Mouse (Mus musculus) hindbrain, embryonic 13.5 days (tissue): ENCODE data around the gene Bmp5. TPM values are rescaled to one million over a fixed set of nuclear protein-coding genes. Genes with fewer than 3 reads are reported as not detected.
A peak's percentile ranks its signal among the peaks of the same experiment; 100 is the strongest.

ENCODE experiments used
- ATAC-seq: fragments of 200-750 bp; cut with Nextera tagmentation; 2 replicates; pipeline ENCODE4 v1.8.0; 2017; ENCODE audit warnings: moderate TSS enrichment; ENCODE audit not compliant: low FRiP score
- H3K27ac ChIP-seq: fragments of 300-500 bp; sonication (generic); 2 replicates; pipeline ENCODE4 v1.5.1; 2015; ENCODE audit warnings: inconsistent platforms, mild to moderate bottlenecking, moderate library complexity
- H3K27me3 ChIP-seq: fragments of 300-500 bp; sonication (generic); 2 replicates; pipeline ENCODE4 v1.6.1; 2015; ENCODE audit warnings: mild to moderate bottlenecking, inconsistent platforms
- H3K36me3 ChIP-seq: fragments of 300-500 bp; sonication (generic); 2 replicates; pipeline ENCODE4 v1.6.1; 2015; ENCODE audit warnings: mild to moderate bottlenecking, inconsistent platforms
- H3K4me1 ChIP-seq: fragments of 300-500 bp; sonication (generic); replicated peaks from 2 replicates; pipeline ENCODE4 v1.6.1; 2015; ENCODE audit warnings: inconsistent platforms
- H3K4me2 ChIP-seq: fragments of 300-500 bp; sonication (generic); 2 replicates; pipeline ENCODE4 v1.6.1; 2015; ENCODE audit warnings: inconsistent platforms, mild to moderate bottlenecking, moderate library complexity
- H3K4me3 ChIP-seq: fragments of 300-500 bp; sonication (generic); 2 replicates; pipeline ENCODE4 v1.5.1; 2015; ENCODE audit warnings: mild to moderate bottlenecking, inconsistent platforms
- H3K9ac ChIP-seq: fragments of 300-500 bp; sonication (generic); 2 replicates; pipeline ENCODE4 v1.6.1; 2015; ENCODE audit warnings: mild to moderate bottlenecking, inconsistent platforms
- H3K9me3 ChIP-seq: fragments of 300-500 bp; sonication (generic); 2 replicates; pipeline ENCODE4 v1.6.1; 2016; ENCODE audit warnings: inconsistent platforms
- WGBS: fragments of 180-500 bp; shearing (Covaris S2); methylation state at CpG from one replicate; pipeline ENCODE4 v1.1.7; 2015; 5-methylcytosine and 5-hydroxymethylcytosine counted together
- polyA plus RNA-seq: library from polyadenylated mRNA; unstranded; fragments of >200 nt; fragmentation: Nextera tagmentation; extraction: Ambion mirVana; gene quantifications from 2 replicates; pipeline ENCODE4 v1.2.1, GENCODE M21; 2015

Bmp5 gene
- polyA plus RNA-seq = 4.2 and 4.9 TPM in 2 replicates

GRCm38 (mm10) chr9:75775129-75775845, at the start of gene Bmp5:
TSS of gene Bmp5 (plus strand) at chr9:75775364.
- H3K4me3 ChIP-seq = peak within 1 kb of the TSS; percentile 2; the same call in 1 of the 2 replicates
- WGBS = 35% methylated on average over 7 of the region's 7 CpGs

DNA sequence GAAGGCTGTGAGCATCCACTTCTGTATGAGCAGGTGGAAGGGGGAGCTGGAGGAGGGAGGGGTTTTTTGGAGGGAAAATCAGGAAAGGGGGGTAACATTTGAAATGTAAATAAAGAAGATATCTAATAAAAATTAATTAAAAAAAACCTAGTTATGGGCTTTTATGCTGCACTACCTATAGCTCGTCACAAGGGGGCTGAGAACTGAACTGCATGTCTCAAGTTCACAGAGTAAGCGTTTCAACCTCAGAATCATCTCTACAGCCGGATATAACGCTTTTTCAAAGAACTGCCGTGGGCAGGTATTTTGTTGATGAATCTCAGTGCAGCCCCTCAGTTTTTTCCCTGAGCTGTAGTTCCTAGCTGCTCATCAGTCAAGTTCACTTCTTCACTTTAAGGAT, 15.1 kb upstream of the Bmp5 start:
- Histone ChIP-seq H3K9me3 (no peaks in the 10 kb centered on the region), H3K4me2 (no peak overlapping the region), H3K4me1 (no peaks in the 10 kb centered on the region), H3K27me3 (no peaks in the 10 kb centered on the region), H3K27ac (no peak overlapping the region), H3K9ac (no peak overlapping the region), H3K4me3 (no peak overlapping the region), H3K36me3 (no peaks in the 10 kb centered on the region)
- WGBS = 35% methylated on average over 5 of the region's 5 CpGs
- no peak for ATAC-seq

More at GRCm38 (mm10) chr9:75775129-75775845, at the start of gene Bmp5:
- no peaks in the 10 kb centered on the region for H3K4me1 ChIP-seq
- no peaks in the 10 kb centered on the region for H3K9me3 ChIP-seq
- H3K36me3 ChIP-seq = no peaks in the 10 kb centered on the region
- no peaks in the 10 kb centered on the region for H3K27me3 ChIP-seq
- no peak within 1 kb of the TSS for H3K27ac ChIP-seq
- no peak within 1 kb of the TSS for H3K4me2 ChIP-seq
- H3K9ac ChIP-seq = no peak within 1 kb of the TSS
- ATAC-seq = no peak

DNA sequence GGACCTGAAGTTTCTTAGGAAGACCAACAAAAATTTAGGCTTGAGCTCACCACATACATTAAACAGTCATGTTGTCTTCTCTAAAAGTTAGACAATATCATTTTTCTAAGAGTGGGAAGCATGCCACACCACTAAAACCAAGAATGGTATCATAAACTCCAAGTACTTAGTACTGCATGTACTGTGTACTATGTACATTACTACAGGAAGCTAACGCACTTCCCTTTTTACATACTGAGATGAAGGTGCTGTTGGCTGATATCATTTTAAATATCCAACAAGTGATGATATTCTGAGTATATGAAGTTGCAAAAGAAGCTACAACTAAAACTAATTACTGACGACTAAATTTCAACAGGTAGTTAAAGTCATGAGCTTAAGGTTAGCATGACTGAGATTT, 13.6 kb upstream of the Bmp5 start:
- Histone ChIP-seq H3K27ac (no peak overlapping the region), H3K4me1 (no peaks in the 10 kb centered on the region), H3K27me3 (no peaks in the 10 kb centered on the region), H3K36me3 (no peaks in the 10 kb centered on the region), H3K9me3 (no peaks in the 10 kb centered on the region), H3K4me2 (no peak overlapping the region), H3K4me3 (no peak overlapping the region), H3K9ac (no peak overlapping the region)
- no peak for ATAC-seq
- 95% methylated on average over 2 of the region's 2 CpGs for WGBS

DNA sequence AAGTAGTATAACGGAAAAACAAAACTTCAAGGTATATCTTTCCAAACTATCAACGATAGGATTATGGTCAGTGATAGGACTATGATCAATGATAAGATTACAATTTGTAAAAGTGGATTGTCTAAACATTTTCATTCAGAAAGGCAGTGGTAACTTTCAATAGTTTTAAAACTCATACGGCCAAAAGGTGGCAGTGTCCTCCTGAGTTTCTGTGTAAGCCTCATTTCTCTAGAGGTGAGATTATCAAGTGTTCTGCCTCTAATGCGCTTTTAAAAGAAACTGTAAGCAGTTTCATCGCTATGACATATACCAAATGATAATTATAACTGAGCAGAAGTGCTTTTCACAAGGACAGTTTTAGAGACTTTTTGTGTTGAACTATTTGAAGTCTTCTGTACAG, 12.7 kb upstream of the Bmp5 start:
- 40% methylated on average over 5 of the region's 5 CpGs for WGBS
- Histone ChIP-seq H3K9me3 (no peaks in the 10 kb centered on the region), H3K36me3 (no peaks in the 10 kb centered on the region), H3K27me3 (no peaks in the 10 kb centered on the region), H3K4me1 (no peaks in the 10 kb centered on the region), H3K4me3 (no peak overlapping the region), H3K27ac (no peak overlapping the region), H3K9ac (no peak overlapping the region), H3K4me2 (no peak overlapping the region)
- no peak for ATAC-seq

GRCm38 (mm10) chr9:75764792-75765191, 10.4 kb upstream of the Bmp5 start:
- no peak overlapping the region for H3K4me3 ChIP-seq
- H3K27ac ChIP-seq = no peak overlapping the region
- H3K27me3 ChIP-seq = no peaks in the 10 kb centered on the region
- H3K4me2 ChIP-seq = no peak overlapping the region
- no peaks in the 10 kb centered on the region for H3K9me3 ChIP-seq
- ATAC-seq = no peak
- no peaks in the 10 kb centered on the region for H3K36me3 ChIP-seq
- H3K9ac ChIP-seq = no peak overlapping the region
- WGBS = 92% methylated on average over 7 of the region's 7 CpGs
- H3K4me1 ChIP-seq = no peaks in the 10 kb centered on the region

DNA sequence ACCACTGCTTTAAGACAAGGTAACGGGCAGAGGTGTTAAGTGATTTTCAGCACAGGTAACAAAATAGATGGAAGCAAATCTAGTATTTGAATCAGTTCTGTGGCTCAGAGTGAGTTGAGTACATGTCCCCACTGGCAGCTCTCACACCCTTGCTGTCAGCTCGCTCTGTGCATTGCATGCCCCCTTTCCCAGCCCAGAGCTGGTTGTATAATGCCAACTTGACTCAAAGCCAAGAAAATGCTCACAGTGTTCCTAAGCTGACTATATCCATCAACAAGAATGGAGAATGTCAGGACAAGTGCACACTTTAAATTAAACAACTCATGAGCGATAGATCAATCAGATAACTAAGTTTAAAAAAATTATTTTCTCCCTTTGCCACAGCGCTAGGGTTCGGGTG, 8.6 kb upstream of the Bmp5 start:
- no peak overlapping the region for H3K9ac ChIP-seq
- 88% methylated on average over 5 of the region's 5 CpGs for WGBS
- no peak overlapping the region for H3K27ac ChIP-seq
- ATAC-seq = no peak
- H3K4me1 ChIP-seq = no peaks in the 10 kb centered on the region
- no peak overlapping the region for H3K4me2 ChIP-seq
- H3K27me3 ChIP-seq = no peaks in the 10 kb centered on the region
- no peaks in the 10 kb centered on the region for H3K36me3 ChIP-seq
- H3K4me3 ChIP-seq = no peak overlapping the region
- H3K9me3 ChIP-seq = no peaks in the 10 kb centered on the region

DNA sequence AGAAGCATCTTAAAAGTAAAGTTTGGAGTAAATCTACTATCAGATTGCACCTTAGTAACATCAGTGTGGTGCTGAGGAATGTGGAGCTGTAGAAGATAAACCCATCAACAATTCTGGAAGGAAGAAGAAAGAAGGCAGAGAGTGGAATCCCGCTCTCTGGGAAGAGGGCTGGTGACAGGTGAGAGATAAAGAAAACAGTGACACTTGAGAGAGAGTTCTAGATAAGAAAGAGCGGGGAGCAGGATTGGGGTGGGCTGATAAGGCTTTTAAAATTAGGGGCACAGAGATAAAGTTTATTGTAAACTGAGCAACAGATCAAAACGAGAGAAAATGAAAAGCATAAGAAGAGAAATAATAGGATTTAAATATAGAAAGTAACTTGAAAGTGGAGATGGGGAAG, 6.1 kb upstream of the Bmp5 start:
- Histone ChIP-seq H3K27me3 (no peaks in the 10 kb centered on the region), H3K4me1 (no peaks in the 10 kb centered on the region), H3K9ac (no peak overlapping the region), H3K4me2 (no peak overlapping the region), H3K9me3 (no peaks in the 10 kb centered on the region), H3K4me3 (no peak overlapping the region), H3K27ac (no peak overlapping the region), H3K36me3 (no peaks in the 10 kb centered on the region)
- 75% methylated on average over 3 of the region's 3 CpGs for WGBS
- ATAC-seq = no peak

GRCm38 (mm10) chr9:75776153-75776552, 989 bp downstream of the Bmp5 start:
- Histone ChIP-seq H3K36me3 (no peaks in the 10 kb centered on the region), H3K4me1 (0 out of 2 replicates have a peak, but pooled peaks cover 4% of the 10 kb centered on the region), H3K9me3 (no peaks in the 10 kb centered on the region), H3K4me2 (no peak overlapping the region), H3K27me3 (no peaks in the 10 kb centered on the region), H3K4me3 (peak overlapping the region; percentile 2; the same call in 1 of the 2 replicates), H3K27ac (no peak overlapping the region), H3K9ac (no peak overlapping the region)
- no peak for ATAC-seq
- WGBS = 60% methylated on average over 7 of the region's 7 CpGs

GRCm38 (mm10) chr9:75778762-75779346, 3.7 kb downstream of the Bmp5 start:
- Histone ChIP-seq H3K36me3 (no peaks in the 10 kb centered on the region), H3K9me3 (no peaks in the 10 kb centered on the region), H3K9ac (no peak overlapping the region), H3K27me3 (no peaks in the 10 kb centered on the region), H3K4me1 (peaks cover 8% of the 10 kb centered on the region; the same call in 1 of the 2 replicates), H3K4me3 (no peak overlapping the region), H3K4me2 (no peak overlapping the region), H3K27ac (no peak overlapping the region)
- no peak for ATAC-seq
- 76% methylated on average over 9 of the region's 9 CpGs for WGBS

- no peak overlapping the region for H3K4me3 ChIP-seq
- H3K4me2 ChIP-seq = no peak overlapping the region
- no peak for ATAC-seq
- 32% methylated on average over 5 of the region's 5 CpGs for WGBS
- no peaks in the 10 kb centered on the region for H3K36me3 ChIP-seq
- no peak overlapping the region for H3K9ac ChIP-seq
- no peaks in the 10 kb centered on the region for H3K27me3 ChIP-seq
- H3K27ac ChIP-seq = no peak overlapping the region
- H3K9me3 ChIP-seq = no peaks in the 10 kb centered on the region
- H3K4me1 ChIP-seq = peaks cover 8% of the 10 kb centered on the region; the same call in 1 of the 2 replicates
Measured at GRCm38 (mm10) chr9:75780558-75781276, 5.6 kb downstream of the Bmp5 start.

DNA sequence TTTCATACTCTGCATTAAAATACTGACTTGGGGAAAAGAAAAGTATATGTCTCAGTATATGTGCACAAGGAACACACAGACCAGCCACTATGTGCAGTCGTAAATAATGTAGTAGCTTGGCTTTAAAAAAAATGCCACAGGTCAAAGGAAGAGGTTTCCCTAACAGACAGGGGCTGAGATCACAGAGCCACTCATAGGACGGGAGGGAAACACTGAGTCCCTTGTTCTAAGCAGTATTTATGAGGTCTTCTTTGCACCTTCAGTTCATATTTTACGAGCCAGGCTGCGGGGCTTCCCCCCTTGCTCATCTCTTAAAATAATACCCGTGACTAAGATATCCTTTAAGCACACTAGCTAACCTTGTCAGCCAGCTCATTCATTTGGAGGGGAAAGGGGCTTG, 6.4 kb downstream of the Bmp5 start:
- ATAC-seq = no peak
- no peak overlapping the region for H3K4me2 ChIP-seq
- no peak overlapping the region for H3K4me3 ChIP-seq
- H3K36me3 ChIP-seq = no peaks in the 10 kb centered on the region
- H3K9ac ChIP-seq = no peak overlapping the region
- H3K9me3 ChIP-seq = no peaks in the 10 kb centered on the region
- peaks cover 8% of the 10 kb centered on the region; the same call in 1 of the 2 replicates for H3K4me1 ChIP-seq
- no peaks in the 10 kb centered on the region for H3K27me3 ChIP-seq
- H3K27ac ChIP-seq = no peak overlapping the region
- 43% methylated on average over 5 of the region's 5 CpGs for WGBS

DNA sequence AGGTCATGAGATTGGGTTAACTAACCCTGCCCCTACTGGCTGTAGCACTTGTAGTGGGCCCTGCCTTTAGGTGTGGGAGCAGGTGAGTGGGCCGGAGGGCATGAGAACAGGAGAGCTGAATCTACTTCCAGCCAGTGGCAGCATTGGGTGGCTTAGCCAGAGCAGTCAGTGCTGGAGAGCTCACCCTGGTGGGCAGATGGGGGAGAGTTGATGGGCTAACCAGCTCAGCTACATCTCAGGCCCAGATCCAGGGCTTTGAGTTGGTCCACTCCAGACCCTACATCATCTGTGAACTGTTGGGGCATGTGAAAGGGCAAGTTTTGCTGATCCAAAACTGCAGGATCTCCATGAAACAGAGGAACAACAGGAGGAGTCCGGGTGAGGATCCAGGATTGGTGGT, 8.4 kb downstream of the Bmp5 start:
- Histone ChIP-seq H3K36me3 (no peaks in the 10 kb centered on the region), H3K4me3 (no peak overlapping the region), H3K27me3 (no peaks in the 10 kb centered on the region), H3K9ac (no peak overlapping the region), H3K4me1 (peaks cover 8% of the 10 kb centered on the region; the same call in 1 of the 2 replicates), H3K9me3 (no peaks in the 10 kb centered on the region), H3K4me2 (no peak overlapping the region), H3K27ac (no peak overlapping the region)
- no peak for ATAC-seq
- WGBS = 89% methylated on average over 2 of the region's 2 CpGs
